Mouse (Mus musculus) heart, embryonic 14.5 days (tissue): Measurements from ENCODE around the gene Mettl5. TPM values are rescaled to one million over a fixed set of nuclear protein-coding genes. Genes with fewer than 3 reads are reported as not detected.

Source experiments
- ATAC-seq: fragments of 200-750 bp; cut with Nextera tagmentation; 2 replicates; pipeline ENCODE4 v1.8.0; 2017; ENCODE audit warnings: low read depth, moderate TSS enrichment; ENCODE audit not compliant: insufficient number of reproducible peaks, insufficient read depth, low FRiP score
- H3K27ac ChIP-seq, 2 experiments: fragments of 200-500 bp in 1 of 2; fragments of 300-500 bp in 1 of 2; sonication (generic) in 1 of 2; replicated peaks in 1 of 2; 2 replicates each; pipeline ENCODE4 v1.5.1; 2012 to 2014; ENCODE audit warnings: low read depth in 2 of 2, low read length in 2 of 2, control low read depth in 1 of 2, mild to moderate bottlenecking in 1 of 2, mixed read lengths in 1 of 2; ENCODE audit not compliant: control insufficient read depth in 1 of 2, insufficient read depth in 1 of 2
- H3K27me3 ChIP-seq: fragments of 300-500 bp; sonication (generic); 2 replicates; pipeline ENCODE4 v1.6.1; 2014; ENCODE audit warnings: mild to moderate bottlenecking, low read length, control low read depth; ENCODE audit not compliant: control insufficient read depth, insufficient read depth
- H3K36me3 ChIP-seq: fragments of 300-500 bp; sonication (generic); 2 replicates; pipeline ENCODE4 v1.6.1; 2014; ENCODE audit warnings: mild to moderate bottlenecking, control low read depth, low read length, mixed read lengths; ENCODE audit not compliant: control insufficient read depth, insufficient read depth
- H3K4me1 ChIP-seq, 2 experiments: fragments of 200-500 bp in 1 of 2; fragments of 300-500 bp in 1 of 2; sonication (generic) in 1 of 2; 2 replicates each; pipeline ENCODE4 v1.6.1; 2012 to 2014; ENCODE audit warnings: low read length in 2 of 2, control low read depth in 1 of 2, mixed read lengths in 1 of 2; ENCODE audit not compliant: control insufficient read depth in 2 of 2, insufficient read depth in 2 of 2
- H3K4me2 ChIP-seq: fragments of 300-500 bp; sonication (generic); 2 replicates; pipeline ENCODE4 v1.6.1; 2014; ENCODE audit warnings: mild to moderate bottlenecking, low read length
- H3K4me3 ChIP-seq, 2 experiments: fragments of 200-500 bp in 1 of 2; fragments of 300-500 bp in 1 of 2; sonication (generic) in 1 of 2; 2 replicates each; pipeline ENCODE4 v1.5.1; 2012 to 2014; ENCODE audit warnings: low read length in 2 of 2, mild to moderate bottlenecking in 2 of 2, control low read depth in 1 of 2, low read depth in 1 of 2, moderate library complexity in 1 of 2; ENCODE audit not compliant: control insufficient read depth in 1 of 2, insufficient read depth in 1 of 2
- H3K9ac ChIP-seq: fragments of 300-500 bp; sonication (generic); 2 replicates; pipeline ENCODE4 v1.6.1; 2014; ENCODE audit warnings: mild to moderate bottlenecking, low read length
- H3K9me3 ChIP-seq: fragments of 300-500 bp; sonication (generic); 2 replicates; pipeline ENCODE4 v1.6.1; 2016; ENCODE audit warnings: low read length, control low read depth; ENCODE audit not compliant: control insufficient read depth
- WGBS: fragments of 180-500 bp; shearing (Covaris S2); extraction: QIAGEN DNeasy Blood & Tissue Kit; methylation state at CpG from one replicate; pipeline ENCODE4 v1.1.7; 2014; 5-methylcytosine and 5-hydroxymethylcytosine counted together
- polyA plus RNA-seq: library from polyadenylated mRNA; unstranded; fragments of >200 nt; fragmentation: Nextera tagmentation; extraction: Ambion mirVana; gene quantifications from 2 replicates; pipeline ENCODE4 v1.2.1, GENCODE M21; 2014

The Mettl5 gene
- polyA plus RNA-seq, 1 experiment from 2014 or later = 44.1 TPM

DNA sequence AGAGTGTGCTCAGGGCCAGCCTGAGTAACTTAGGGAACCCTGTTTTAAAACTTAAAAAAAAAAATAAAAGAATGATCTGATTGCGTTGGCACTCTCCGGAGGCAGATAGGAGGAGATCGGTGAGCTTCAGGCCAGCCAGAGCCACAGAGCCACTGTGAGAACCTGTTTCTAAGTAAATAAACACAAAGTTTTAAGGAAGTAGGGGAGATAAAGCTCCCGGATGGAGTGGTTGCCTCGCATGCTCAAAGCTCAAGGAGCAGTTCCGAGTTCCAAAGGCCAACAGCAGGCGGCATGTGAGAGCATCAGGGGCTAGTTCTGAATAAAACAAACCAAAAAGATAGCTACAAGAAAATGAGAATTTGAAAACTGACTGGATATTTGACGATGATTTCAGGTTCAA is 29.0 kb downstream of the Mettl5 start:
- no peak overlapping the region for H3K4me3 ChIP-seq
- 29% methylated on average over 8 of the region's 8 CpGs for WGBS
- no peaks in the 10 kb centered on the region for H3K36me3 ChIP-seq
- H3K4me2 ChIP-seq = no peak overlapping the region
- no peak overlapping the region for H3K9ac ChIP-seq
- no peaks in the 10 kb centered on the region for H3K27me3 ChIP-seq
- no peaks in the 10 kb centered on the region for H3K9me3 ChIP-seq
- no peaks in the 10 kb centered on the region for H3K4me1 ChIP-seq
- no peak overlapping the region for H3K27ac ChIP-seq
- ATAC-seq = no peak

DNA sequence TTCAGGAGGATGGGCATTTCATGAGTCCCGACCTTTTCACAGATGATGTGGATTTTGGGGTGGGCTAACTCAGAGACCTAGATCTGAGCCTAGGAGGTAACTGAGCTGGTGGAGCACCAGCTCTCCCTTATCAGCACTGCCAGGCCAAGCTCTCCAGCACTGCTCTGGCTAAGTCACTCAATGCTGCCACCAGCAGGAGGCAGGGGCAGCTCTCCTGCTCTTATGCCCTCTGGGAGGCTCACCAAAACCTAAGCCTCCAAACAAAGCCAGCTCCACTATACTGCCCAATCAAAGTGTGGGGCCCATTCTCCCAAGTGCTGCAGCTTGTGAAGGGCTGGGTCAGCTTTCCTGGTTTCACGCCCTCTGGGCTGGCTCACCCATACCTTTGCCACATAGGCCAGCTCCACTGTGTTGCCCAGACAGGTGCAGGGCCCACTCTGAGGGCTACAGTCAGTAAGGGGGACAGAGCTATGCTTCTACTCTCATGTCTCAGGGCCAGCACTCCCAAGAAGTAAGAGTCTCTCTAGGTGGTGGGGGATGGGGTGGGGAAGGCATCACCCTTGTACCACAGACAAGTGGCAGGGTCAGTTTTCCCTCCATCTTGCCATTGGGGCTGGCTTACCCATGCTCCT is 33.9 kb downstream of the Mettl5 start:
- Histone ChIP-seq H3K4me1 (peaks cover 0 to 2% of the 10 kb centered on the region in 2 experiments; a peak in 2 of 4 replicates), H3K27me3 (no peaks in the 10 kb centered on the region), H3K9me3 (no peaks in the 10 kb centered on the region), H3K4me2 (no peak overlapping the region), H3K27ac (no peak overlapping the region), H3K9ac (no peak overlapping the region), H3K36me3 (no peaks in the 10 kb centered on the region), H3K4me3 (no peak overlapping the region)
- WGBS = 73% methylated on average over 2 of the region's 2 CpGs
- ATAC-seq = no peak

DNA sequence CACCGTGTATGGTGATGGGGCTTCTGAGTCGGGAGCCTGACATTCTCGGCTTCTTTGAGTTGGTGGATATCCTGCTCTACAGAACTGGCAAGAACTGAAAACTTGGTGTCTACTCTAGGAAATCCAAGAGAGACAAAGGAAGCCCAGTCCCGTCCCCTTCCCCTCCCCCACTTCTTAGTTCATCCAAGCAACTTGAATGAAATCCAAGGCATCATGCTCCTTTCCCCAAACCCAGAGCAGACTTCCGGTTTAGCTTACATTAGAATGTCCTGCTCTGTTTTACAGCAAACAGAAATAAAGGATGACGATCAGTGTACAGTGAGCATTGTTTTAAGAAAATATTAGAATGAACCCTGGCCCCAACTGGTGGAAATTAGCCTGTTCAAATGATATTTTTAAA is 36.2 kb downstream of the Mettl5 start:
- H3K4me3 ChIP-seq = no peak overlapping the region
- WGBS = 66% methylated on average over 6 of the region's 6 CpGs
- H3K9me3 ChIP-seq = no peaks in the 10 kb centered on the region
- H3K27ac ChIP-seq = peak overlapping the region; percentile 64 to 72
- peaks cover 0 to 2% of the 10 kb centered on the region in 2 experiments; a peak in 2 of 4 replicates for H3K4me1 ChIP-seq
- H3K9ac ChIP-seq = no peak overlapping the region
- no peaks in the 10 kb centered on the region for H3K36me3 ChIP-seq
- H3K27me3 ChIP-seq = no peaks in the 10 kb centered on the region
- ATAC-seq = no peak
- no peak overlapping the region for H3K4me2 ChIP-seq

DNA sequence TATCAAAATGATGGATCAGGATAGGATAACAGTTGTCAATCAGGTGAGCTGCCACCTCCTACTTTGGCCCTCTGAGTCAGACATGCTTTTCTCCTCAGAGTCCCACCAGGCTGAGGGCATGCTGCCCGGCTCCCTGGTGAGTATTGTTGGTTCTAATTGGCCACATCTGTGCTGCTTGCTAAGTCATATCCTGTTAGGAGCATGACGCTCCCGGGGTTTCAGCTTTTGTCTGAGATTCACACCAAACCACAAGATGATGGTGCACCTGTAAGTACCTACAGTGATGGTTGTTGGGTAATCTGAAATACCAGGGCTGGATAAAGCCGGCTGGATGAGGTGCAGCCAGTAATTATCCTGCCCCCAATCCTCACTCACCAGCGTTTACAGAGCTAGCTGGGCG is 45.2 kb downstream of the Mettl5 start:
- Histone ChIP-seq H3K4me2 (no peak overlapping the region), H3K4me1 (no peaks in the 10 kb centered on the region), H3K27me3 (no peaks in the 10 kb centered on the region), H3K27ac (no peak overlapping the region), H3K36me3 (peaks cover 21% of the 10 kb centered on the region), H3K4me3 (no peak overlapping the region), H3K9me3 (no peaks in the 10 kb centered on the region), H3K9ac (no peak overlapping the region)
- no peak for ATAC-seq
- 37% methylated on average over 6 of the region's 6 CpGs for WGBS

DNA sequence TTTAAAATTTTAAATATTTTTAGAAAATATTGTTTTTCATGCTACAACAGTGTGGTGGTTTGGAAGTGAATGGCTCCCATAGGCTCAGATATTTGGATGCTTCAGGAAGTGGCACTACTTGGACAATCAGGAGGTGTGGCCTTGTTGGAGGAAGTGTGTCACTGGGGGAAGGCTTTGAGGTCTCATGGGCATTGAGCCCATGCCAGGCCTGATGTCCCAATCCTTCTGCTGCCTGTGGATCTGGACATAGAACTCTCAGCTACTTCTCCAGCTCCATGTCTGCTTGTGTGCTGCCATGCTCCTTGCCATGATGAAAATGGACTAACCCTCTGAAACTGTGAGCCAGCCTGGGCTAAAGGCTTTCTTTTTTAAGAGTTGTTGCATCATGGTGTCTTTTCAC is 46.7 kb downstream of the Mettl5 start:
- peaks cover 36% of the 10 kb centered on the region for H3K36me3 ChIP-seq
- no peak overlapping the region for H3K9ac ChIP-seq
- H3K4me2 ChIP-seq = no peak overlapping the region
- H3K9me3 ChIP-seq = no peaks in the 10 kb centered on the region
- no peak overlapping the region for H3K27ac ChIP-seq
- no peak overlapping the region for H3K4me3 ChIP-seq
- no peaks in the 10 kb centered on the region for H3K4me1 ChIP-seq
- no peak for ATAC-seq
- no peaks in the 10 kb centered on the region for H3K27me3 ChIP-seq

GRCm38 (mm10) chr2:69837996-69838395 is 47.4 kb downstream of the Mettl5 start:
- Histone ChIP-seq H3K4me1 (no peaks in the 10 kb centered on the region), H3K27me3 (no peaks in the 10 kb centered on the region), H3K9ac (no peak overlapping the region), H3K36me3 (peaks cover 43% of the 10 kb centered on the region), H3K4me3 (no peak overlapping the region), H3K27ac (no peak overlapping the region), H3K4me2 (no peak overlapping the region), H3K9me3 (no peaks in the 10 kb centered on the region)
- WGBS = 29% methylated on average over 3 of the region's 3 CpGs
- ATAC-seq = no peak

GRCm38 (mm10) chr2:69837244-69837967 is 48.0 kb downstream of the Mettl5 start:
- ATAC-seq = no peak
- no peak overlapping the region for H3K4me3 ChIP-seq
- 81% methylated on average over 6 of the region's 7 CpGs for WGBS
- H3K4me1 ChIP-seq = no peaks in the 10 kb centered on the region
- H3K9me3 ChIP-seq = no peaks in the 10 kb centered on the region
- no peak overlapping the region for H3K27ac ChIP-seq
- peaks cover 49% of the 10 kb centered on the region for H3K36me3 ChIP-seq
- H3K27me3 ChIP-seq = no peaks in the 10 kb centered on the region
- no peak overlapping the region for H3K4me2 ChIP-seq
- H3K9ac ChIP-seq = no peak overlapping the region
